Mouse (Mus musculus): ENCODE measurements around the gene Txn2.
"Not testable (repeated sequence)": the region's sequence is repeated elsewhere in the genome, so short reads cannot be mapped to it uniquely, and the experiment has no call there.

The Txn2 gene

DNA sequence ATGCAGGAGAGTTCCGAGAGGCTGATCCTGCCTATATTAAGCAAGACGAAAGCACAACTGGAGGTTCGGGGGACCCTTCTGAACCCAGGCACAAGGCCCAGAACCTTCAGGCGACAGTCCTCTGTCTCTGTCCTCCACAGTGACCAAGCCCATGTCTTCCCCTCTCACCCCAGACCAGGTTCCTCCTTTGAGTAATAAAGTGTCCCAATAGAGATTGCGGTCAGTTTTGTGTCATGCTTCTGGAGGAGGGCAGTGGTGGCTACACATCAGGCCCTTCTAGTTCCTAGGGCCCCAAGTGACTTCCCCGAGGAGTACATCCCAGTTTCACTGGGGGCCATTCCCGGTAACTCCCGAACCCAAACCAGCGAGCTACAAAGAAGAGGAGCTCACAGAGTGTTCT, 54.0 kb downstream of the Txn2 start:
- DNase-seq, result no peak

DNA sequence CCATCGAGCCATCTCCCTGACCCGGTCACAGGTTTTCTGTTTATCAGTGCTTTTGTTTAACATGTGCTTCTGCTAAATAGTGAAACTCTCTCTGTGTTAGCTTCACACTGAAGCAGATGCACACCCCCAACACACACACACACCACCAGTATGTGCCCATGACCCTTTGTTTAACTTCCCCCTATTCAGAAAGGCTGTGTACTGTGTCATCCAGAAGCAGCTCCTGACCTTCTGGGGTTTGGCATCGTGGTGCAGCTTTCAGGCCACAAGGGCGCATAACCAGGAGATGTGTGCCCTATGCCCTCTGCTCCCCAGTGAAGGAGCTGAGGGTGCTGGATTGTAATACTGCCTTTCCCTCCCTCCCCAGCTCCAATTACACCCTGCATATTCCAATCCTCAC, 54.5 kb downstream of the Txn2 start:
- DNase-seq, result no peak

GRCm38 (mm10) chr15:77873564-77873963, 55.2 kb downstream of the Txn2 start:
- no peak for DNase-seq

DNA sequence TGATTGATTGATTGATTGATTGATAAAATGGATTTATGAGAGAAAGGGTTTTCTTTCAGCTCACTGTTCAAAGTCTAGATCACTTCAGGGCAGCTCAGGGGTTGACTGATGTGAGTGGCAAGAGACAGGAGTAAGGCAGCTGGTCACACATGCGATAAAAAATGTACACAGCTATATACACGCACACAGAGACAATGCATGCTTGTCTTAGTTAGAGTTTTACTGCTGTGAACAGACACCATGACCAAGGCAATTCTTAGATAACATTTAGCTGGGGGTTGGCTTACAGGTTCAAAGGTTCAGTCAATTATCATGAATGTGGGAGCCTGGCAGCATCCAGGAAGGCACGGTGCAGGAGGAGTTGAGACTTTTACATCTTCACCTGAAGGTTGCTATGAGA, 55.8 kb downstream of the Txn2 start:
- no peak for DNase-seq

DNA sequence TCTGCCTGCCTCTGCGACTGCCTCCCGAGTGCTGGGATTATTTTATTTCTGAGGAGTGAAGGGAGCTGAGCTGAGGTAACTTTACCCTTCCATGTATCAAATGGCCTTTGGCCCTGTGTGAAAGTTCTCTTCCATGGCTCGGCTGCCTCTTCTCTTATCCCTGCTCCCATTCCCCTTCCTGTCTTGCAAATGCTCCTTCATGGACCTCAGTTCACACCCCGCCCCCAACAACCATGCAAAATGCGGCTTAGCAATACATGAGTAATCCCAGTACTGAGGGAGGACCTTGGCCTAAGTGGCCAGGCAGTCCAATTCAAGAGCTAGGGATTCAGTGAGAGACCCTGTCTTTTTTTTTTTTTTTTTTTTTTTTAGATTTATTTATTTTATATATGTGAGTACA, 60.5 kb downstream of the Txn2 start:
- DNase-seq, result no peak

GRCm38 (mm10) chr15:77867231-77867968, 61.4 kb downstream of the Txn2 start:
- not testable (repeated sequence) for DNase-seq

- DNase-seq, result no peak
Measured at GRCm38 (mm10) chr15:77866583-77867220, 62.1 kb downstream of the Txn2 start.

Data from heart, adult 11 months (tissue).